Mouse (Mus musculus): ENCODE measurements around the gene Sorcs1. TPM values are rescaled to one million over a fixed set of nuclear protein-coding genes. Genes with fewer than 3 reads are reported as not detected.

Gene Sorcs1
- polyA plus RNA-seq, 3 experiments from 2014 or later = 0.20 TPM; not detected in 2

DNA sequence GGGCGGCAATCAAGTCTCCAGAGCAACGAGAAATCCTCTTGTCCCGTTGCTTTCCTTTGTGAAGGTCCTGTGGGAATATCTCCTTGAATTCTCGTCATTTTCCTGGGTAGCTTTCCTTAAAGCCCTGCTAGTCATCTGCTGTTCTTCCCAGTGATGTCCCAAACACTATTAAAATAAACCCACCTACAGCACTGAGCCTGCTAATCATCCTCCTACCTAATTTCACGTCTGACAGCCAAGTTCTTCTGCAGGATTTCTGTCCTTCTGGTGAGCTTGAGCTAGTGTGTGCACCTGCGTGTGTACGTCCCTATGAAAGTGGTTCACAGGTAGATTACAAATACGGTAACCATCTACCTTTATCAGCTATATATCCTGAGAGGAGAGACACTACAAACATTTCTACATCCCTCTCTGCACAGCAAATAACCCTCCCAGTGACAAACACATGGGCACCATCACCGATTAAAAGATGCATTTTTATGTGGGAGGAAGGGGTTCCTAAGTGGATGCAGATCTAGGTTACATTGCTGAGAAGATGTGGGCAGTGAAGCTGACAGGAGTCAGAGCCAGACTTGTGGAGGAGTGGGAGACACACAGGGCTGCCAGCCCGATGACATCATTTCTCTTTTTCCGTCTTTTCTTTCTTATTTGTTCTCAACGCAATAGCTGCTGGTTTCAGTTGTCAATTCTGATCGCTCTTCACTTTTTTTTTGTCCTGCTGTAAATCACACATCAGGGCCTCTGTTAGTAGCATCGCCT, 259.3 kb downstream of the Sorcs1 start:
- no peak for ATAC-seq

DNA sequence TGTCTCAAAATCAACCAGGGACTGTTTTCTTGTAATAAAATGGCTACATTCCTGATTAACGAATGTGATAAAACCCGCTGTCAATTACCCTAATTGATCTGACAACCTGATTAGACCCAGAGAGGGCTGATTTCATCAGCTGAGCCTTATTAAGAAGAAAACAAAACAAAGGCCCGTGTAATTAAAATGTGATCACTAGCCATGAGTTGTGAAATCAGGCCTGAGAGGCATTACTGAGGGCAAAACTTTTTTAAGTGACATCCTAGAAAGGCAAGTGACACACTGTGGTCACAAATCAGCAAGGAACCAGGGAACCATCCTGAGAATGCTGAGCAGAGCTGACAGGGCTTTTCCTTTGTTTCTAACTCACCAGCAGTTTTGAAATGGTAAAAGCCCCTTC, 267.9 kb downstream of the Sorcs1 start:
- ATAC-seq = no peak

DNA sequence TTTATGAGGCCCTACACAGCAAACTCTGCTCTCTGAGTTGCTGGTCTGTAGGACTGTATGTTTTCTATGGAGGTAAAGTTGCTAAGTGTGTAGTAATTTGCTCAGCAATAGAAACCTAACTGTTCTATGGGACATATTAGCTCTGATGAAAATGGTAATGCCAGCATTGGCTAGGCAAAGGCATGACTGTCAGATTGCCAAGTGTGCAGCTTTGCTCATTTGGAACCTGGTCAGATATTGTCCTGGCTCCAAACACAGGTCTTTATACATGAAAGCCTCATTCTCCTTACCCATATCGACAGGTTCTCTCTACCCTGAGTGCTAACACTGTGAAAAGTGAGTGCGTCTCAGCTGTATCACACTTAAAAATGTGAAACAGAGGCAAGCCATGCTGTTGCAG, 280.1 kb downstream of the Sorcs1 start:
- no peak for ATAC-seq

DNA sequence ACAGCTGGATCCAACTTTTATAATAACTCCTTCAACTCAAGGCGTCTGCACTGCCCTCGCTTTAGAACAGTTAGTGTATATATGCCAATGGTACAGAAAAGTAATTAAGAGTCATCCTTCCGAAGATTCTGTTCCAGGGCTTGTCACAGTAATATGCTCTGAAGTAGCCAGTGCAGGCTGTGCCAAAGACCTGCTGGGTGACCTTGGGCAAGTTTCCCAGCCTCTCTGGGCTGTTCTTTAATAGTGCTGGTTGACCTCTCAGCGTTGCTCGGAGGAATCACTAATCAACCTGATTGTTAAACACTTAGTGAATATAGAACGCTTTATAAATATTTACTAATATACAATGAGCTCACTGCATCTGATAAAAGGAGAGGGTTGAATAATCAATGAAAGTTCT, 282.7 kb downstream of the Sorcs1 start:
- no peak for ATAC-seq

DNA sequence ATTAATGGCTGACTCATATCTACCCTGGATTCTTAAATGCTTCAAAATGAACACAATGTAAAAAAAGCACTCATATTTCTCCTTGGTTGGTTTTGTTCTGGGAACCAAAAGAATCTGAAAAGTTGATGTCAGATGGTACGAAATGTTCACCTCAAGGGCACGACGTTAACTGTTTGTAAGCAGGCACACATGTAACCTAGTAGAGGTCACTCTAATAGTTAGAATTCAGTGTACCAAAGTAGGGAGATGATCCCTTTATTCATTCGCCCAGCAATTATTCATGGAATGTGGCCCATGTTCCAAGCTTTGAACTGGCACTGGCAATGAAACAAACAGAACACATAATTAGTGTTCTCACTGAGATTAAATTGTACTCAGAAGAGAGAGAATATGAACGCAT, 284.3 kb downstream of the Sorcs1 start:
- no peak for ATAC-seq

DNA sequence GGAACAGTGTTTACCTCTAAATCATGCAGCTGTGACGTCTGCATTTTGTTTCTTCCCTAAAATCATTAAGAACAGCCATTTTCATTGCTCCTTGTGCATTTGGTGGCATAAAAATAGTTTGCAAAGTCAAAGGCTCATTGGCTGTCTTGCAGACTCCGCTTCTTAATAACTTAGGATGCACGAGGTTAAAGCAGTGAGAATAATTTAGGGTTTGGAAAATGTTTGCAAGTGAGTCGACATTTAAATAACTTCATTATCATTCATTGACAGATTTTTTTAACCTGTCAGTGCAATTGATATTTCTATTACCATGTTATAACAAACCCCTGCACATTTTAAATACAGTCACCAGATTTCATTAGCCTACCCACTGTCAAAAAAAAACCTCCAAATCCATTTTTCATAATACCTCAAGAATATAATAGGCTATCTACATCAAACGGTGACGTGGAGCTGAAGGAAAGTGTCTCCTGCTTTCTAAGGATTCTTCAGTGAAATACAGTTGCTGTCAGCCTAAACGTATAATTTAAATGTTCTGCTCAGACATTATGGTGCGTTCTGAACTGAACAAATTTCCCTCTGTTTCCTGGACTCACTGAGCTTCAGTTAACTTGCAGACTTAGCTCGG, 288.4 kb downstream of the Sorcs1 start:
- no peak for ATAC-seq

DNA sequence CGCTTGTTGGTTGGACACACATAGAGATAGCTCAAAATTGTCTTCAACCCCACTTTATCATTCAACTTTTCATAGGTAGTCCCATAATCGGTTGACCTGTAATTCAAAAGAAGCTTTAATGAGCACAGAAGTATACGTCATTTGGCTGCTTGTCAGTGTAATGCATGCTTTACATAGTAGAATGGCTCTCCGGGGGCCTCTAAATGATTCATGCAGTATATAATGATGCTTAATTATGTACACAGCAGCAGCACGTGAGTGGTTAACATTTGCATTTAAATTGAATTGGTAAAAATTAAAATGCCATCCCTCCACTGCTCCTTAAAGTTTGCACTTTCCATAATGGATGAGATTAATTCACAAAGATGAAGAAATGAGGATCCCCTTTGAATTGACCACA, 299.5 kb downstream of the Sorcs1 start:
- ATAC-seq = no peak

DNA sequence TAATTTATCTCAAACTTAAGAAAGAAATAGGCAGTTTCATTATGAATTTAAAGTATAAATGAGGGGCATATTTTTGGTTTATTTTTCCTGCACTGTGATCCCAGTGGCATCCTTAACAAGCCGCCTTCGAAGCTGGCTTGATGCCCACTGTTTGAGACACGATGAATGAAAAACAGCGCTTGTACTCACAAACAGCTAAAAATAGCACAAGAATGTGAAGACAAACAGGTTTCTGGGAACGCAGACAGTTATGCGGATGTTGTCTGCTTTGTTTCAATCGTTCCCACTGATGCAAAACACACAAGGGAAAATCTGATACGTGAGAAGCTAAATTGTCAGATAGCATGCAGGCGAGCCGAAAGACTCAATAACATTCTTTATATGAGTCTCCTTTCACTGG, 303.7 kb downstream of the Sorcs1 start:
- no peak for ATAC-seq

DNA sequence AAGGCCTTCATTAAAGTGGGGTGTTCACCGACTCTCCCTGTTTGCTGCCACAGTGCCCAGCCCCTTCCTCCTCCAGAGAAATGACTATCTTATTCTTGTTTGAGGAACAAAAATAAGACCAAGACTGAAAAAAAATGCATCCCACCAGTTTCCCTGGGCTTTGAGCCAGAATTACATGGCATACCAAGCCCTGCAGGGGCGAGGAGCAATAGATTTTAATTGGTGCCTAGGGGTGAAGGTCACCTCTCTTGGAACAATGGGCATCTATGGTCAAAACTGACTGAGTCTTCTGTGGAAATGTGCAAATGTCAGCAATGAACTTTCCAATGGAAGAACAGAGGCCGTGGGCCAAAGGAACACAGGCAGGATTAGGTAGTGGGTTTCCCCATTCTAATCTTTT, 312.0 kb downstream of the Sorcs1 start:
- no peak for ATAC-seq

DNA sequence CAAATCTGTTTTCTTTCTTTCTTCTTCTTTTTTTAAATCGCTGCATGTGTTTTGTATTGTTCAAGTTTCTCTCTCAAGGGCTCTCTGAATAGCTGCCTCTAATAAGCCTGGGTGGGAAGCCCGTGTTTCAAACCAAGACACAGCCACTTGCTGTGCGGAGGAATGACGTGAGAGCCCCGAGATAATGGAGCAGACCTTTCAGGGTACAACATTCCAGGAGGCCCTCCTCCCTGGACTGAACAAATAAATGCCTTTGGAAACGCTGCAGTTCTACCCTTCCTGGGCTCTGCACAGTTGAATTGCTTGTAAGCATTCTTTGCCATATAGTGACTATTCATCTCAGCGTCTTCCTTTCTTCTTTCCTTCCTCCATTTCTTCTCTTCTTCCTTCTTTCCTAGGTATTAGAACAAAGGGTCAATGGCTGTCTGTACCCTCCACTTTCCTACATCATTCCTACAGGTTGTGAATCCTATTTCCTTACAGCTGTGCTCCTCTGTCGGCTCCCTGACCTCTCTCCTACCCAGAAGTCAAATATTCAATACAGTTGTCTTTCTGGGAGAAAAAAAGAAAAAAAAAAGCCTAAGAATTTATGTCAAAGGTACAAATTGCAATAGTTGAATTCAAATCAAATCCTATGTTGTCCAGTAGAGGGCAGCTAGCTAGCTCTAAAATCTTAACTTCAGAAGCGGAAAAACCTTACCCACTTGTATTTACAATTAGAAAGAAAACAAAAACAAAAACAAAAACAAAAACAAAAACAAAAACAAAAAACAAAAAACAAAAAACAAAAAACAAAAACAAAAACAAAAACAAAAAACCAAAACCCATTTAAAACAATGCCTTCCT, 315.6 kb downstream of the Sorcs1 start:
- ATAC-seq = no peak

DNA sequence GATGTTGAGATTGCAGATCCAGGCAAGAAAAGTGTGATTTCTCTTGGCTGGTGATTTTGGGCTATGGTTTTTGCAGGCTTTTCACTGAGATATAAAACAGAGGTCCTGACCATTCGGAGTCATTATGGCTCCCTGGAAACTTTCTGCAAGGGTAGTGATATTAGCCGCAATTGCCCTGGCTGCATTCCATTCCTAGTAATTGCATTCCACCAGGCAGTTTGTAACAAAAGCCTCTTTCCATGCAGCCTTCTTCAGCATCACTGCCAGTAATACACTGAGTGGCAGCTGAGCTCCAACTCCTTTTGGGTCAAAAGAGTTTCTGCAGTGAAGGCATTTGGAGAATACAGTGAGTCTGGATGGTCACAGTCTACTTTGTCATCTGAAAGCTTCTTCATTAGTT, 319.9 kb downstream of the Sorcs1 start:
- ATAC-seq = no peak

DNA sequence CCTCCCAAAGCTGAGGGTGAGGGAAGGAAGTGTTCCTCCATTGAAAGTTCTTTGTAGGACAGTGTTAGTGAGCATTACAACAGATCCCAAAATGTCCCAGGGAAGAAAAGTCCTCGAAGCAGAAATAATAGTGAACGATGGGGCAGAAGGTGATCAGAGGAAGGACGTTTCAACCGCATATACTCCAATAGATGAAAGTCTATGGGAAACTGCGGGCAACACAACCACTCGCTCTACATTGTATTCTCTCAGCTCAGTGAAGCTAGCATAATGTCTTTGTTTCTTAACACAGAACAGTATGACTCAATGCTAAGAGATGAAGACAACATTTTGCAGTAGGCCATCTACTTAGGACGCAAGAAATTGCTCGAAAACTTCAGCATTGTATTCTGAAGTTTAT, 339.2 kb downstream of the Sorcs1 start:
- no peak for ATAC-seq

DNA sequence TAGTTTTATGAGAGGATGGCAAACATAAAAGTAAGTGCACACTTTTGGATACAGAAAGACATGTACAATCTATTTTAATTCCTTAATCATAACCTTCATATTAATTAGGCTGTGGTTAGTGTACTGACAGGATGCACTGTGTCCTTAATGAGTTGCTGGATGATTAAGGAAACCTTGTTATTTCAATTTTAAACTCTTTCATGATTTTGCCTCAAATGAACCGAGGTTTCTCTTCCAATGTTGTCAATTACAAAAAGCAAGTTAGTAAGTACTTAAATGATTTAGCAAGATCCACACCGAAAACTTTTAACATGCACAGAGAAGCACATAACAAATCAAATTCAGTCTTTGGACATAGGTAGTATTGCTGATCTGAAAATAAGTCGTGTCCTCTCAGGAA, 341.7 kb downstream of the Sorcs1 start:
- ATAC-seq = no peak

DNA sequence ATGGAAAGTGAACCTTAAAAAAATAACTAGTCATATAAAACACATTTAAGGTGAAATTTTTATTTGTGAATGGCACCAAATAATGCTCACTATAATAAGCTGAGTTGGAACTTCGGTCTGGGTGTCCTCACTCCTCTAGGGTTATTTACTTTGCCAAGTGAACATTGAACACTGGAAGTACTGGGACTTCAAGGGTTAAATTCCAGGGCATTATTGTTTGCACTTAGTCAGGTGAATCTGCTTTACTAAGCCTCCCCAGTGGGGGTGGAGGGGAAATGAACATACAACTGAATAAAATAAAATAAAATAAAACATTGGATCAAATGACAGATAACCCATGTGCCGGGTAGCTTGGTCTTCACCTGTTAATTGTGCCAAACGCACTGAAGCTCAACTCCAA, 347.3 kb downstream of the Sorcs1 start:
- ATAC-seq = no peak

DNA sequence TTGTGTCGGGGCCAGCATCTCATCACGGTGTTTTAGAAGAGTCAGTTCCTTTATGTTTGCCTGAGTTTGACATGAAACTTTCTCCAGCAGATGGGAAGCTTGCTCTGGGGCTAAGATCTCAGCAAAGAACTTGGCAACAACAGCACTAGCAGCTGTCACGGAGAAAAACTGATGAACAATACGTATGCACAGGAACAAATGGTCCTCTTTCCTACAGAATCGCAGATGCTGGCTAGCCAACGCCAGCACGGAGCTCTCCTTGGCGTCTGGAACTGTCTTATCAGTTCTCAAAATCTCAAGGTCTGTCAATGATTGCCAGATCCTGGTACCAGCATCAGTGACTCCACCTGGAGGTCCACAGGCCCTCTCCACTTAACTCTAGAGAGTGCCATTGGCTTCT, 350.6 kb downstream of the Sorcs1 start:
- no peak for ATAC-seq

DNA sequence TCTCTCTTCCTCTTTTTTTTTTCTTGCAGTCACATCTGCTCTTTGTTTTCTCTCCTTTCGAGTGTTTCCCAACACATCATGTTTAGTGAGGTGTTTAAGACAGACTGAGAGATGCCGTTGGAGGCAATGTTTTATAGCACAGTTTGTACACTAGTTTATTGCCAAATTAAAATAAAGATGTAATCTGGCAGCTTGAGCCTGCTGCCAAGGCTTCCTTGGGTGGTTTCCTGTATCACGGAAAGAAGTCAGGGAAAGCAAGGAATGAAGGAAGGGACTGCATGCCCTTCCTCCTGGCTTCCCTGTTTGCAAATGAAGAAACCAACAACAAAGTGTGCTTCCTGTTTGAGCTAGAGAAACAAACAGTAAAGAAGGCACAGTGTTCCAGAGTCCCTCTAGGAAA, 352.3 kb downstream of the Sorcs1 start:
- ATAC-seq = no peak

DNA sequence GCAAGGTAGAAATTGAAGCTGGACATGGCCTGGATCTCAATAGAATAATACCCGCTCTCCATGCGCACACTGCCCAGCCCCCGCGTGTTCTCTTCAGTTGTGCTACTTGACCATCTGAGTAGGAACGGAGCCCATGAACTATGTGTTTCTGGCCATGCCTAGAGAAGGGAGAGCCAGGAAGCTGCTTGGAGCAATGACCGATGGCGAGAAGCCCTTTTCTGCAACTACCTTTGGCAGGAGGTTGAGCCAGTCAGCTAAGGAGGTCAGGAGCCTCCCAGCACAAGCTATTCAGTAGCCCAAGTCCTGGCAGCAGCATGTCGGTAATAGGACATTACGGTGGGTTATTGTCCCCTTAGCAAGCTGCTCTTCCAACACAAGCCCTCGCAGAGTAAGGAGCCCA, 352.8 kb downstream of the Sorcs1 start:
- no peak for ATAC-seq

DNA sequence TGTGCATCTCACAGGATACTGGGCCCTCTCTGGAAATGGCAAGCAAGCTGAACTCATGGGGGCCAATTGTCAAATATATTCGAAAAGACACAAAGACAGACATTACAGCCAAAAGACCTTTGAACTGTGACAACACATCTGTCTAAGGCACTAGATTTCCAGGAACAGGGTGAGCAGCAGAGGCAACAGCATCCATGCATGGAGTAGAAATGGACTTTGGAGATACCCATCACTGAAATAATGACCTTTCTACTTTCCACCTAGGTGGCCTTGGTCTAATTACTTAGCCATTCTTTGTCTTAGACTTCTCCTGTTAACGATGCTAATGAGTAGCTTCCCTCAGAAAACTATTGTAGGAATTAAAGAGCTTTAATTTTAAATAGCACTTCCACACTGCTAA, 371.4 kb downstream of the Sorcs1 start:
- no peak for ATAC-seq

DNA sequence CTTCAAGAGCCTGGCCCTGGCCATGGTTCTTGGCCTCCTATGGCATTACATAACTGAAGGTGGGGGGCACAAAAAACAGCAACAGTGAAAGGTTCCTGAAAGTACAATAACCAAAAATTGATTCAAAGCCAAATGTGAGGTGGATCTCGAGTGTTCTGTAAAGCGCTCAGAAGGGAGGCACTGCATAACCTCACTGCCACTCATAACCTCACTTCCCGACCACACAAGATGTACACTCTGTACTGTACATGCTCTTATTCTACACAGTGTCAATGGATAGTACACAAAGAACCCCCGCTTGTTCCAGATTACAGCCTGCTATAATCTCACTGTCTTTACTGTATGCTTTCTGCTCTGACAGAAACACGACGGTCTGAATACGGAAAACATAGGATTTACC, 384.2 kb downstream of the Sorcs1 start:
- ATAC-seq = no peak

DNA sequence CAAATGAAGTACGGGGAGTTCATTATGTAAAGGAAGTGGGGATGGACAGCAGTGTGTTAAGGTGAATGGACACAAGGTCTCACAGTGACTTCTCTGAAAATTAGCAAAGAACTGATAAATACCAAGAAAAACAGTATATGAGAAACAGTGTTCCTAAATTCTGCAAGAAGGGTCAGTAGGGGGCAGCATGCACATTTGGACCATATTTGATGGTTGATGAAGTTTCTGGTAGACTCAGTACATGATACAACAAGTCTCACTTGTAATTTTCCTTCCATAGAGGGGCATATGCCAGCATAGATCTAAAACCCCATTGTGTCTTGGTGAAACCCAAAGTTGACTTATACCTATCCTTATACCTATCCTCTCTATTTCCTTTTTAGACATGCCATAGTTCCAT, 414.0 kb downstream of the Sorcs1 start:
- ATAC-seq = no peak

DNA sequence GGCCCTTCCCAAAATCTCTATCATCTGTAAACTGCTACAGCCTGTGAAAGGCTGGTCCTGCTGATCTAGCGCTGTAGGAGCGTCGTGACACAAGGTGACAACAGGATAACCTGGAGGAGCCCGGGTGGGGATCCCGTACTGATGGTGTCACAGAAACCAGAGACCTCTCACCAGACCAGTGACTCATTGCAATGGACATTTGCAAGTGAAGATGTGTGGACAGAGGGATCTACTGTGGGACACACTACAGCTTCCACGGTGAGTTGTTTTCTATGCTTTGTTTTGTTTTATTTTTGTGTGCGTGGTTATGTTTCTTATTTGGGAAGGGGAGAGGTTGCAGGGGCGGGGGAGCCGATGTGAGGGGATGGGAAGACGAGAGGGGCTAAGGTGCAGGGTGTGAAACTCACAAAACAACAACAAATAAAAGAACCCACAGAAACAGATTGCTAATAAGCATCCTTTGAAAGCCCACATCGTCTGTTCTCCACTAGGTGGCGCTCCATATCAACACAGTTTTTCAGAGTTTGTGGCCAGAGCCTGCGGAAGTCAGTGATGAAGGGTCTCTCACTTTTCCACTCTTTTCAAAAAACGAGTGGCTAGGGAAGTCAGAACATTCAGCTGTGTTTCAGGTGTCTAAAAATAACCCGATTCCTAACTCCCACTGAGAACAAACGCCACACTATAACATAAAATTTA, 419.6 kb downstream of the Sorcs1 start:
- no peak for ATAC-seq

DNA sequence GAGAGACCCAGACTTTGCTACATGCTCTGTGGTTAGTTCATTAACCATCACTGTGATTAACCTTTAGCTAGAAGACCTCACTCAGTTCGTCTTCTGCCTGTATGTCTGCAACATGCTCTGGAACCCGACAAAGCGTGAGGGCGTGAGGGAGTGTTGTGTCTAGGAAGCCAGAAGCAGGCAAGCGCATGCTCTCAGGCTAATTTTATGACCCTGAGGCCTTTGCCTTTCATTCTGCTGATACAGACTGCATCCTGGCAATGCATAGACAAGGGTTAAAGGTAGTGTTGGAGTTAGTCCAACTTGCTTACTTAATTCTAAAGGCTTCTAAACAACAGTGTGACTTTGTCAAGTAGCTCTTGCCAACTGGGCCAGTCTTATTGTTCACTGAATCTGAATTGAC, 458.0 kb downstream of the Sorcs1 start:
- no peak for ATAC-seq

Data from inflammation-experienced regulatory T-cells, adult 6 months (primary cell).